Mouse (Mus musculus) Patski (cell line): Measurements from ENCODE around the gene Cts6. TPM values are rescaled to one million over a fixed set of nuclear protein-coding genes. Genes with fewer than 3 reads are reported as not detected.
"Not testable (repeated sequence)": the region's sequence is repeated elsewhere in the genome, so short reads cannot be mapped to it uniquely, and the experiment has no call there.

Experiments used
- ATAC-seq: fragments of 100-300 bp; one replicate; pipeline ENCODE4 v1.8.0; 2021
- CTCF ChIA-PET: fragments of 350-600 bp; sonication (Branson Sonifier 250); formaldehyde crosslinking; loops from one replicate; lab custom pipeline; 2022; ENCODE audit warnings: inconsistent platforms; lab: Charles Lee
- POLR2A ChIA-PET: fragments of 350-600 bp; sonication (Branson Sonifier 250); formaldehyde crosslinking; loops from one replicate; lab custom pipeline; 2022; ENCODE audit warnings: antibody characterized with exemption, inconsistent platforms; lab: Charles Lee
- DNase-seq: peaks from one replicate; pipeline ENCODE4 v3.0.0-alpha.2; 2011; ENCODE audit warnings: low read depth, low spot score
- H3K27me3 ChIP-seq: fragments of 371-371 bp; one replicate; pipeline ENCODE4 v1.5.1; 2021
- CTCF ChIP-seq: fragments of 100-300 bp; IDR thresholded peaks from one replicate; pipeline ENCODE4 v1.5.1; 2021
- in situ Hi-C: fragments of 300-500 bp; cut with MboI; formaldehyde crosslinking; loops from 3 replicates; pipeline ENCODE4 v1.11.1; 2018; ENCODE audit warnings: low pct_unique_long_range_greater_than_20kb, mixed read lengths
- polyA plus RNA-seq: library from polyadenylated mRNA; unstranded; gene quantifications from one replicate; pipeline ENCODE4 v1.2.3, GENCODE M21; 2021

Cts6 gene
- polyA plus RNA-seq: not detected

DNA sequence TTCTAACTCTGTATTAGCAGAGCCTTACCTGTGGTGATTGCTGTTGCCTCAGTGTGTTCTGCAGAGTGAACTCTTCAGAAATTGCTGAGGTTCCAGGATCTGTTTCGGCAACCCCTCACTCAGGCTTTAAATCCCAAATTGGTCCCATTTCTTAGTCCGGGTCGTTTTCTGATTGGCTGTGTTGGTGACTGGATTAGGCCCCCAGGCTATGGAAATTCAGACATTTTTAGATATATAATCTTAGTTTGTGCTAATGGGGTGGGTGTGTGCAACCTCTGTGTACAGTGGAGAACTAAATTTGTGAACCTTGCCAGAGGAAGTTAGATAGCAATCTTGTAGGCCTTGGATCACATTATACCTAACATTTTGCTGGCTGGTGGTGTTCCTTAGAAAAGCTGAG, at the start of gene Cts6:
Gene Cts6 (minus strand): TSS at position 101 of the 400 bp plus-strand sequence.
- TF ChIP-seq CTCF: no peak
- DNase-seq (no peak), ATAC-seq (no peak)
- in situ Hi-C loops: no loop called here
- H3K27me3 ChIP-seq: no peaks in the 10 kb centered on the region
- CTCF ChIA-PET: no interaction called here
- POLR2A ChIA-PET: no interaction called here

GRCm38 (mm10) chr13:61241076-61241947, 38.1 kb upstream of the Cts6 start:
- peak; percentile 59 for TF ChIP-seq CTCF
- ATAC-seq: peak; percentile 84

DNA sequence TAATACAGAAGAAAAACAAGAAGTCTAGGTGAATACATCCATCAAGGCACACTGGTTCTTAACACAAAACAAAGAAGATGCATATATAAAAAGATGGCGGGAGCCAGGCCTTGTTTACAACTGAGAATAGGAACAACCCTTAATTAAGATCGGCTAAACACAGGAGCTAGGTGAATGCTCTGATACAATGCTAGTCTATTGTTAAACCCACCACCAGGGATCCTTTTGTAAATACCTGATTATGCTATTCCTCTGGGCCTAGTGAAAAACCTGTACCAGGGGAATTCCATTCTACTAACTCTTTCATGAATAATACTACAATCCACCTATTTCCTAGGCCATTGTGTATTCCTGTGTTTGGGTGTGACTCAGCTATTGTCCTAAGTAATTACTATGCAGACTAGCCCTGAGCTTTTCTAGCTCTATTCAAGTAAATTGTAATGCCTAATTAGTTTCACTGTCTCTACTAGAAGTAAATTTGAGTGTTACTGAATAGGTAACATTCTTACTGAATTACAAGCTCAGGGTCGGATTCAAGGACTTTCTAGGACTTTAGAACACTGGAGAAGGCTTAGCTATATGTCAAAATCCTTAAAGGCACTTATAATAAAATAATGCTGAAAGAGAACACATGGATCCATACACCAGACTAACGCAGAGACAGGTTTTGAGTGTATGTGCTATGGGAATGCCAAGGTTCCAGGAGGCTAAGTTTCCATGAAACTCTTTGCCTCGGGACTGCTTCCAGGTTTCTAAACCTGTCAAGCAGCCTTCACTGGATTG, 17.9 kb downstream of the Cts6 start:
- POLR2A ChIA-PET, DNase-seq, H3K27me3 ChIP-seq, in situ Hi-C loops, ATAC-seq, CTCF ChIA-PET: not testable (repeated sequence)

More at GRCm38 (mm10) chr13:61241076-61241947, 38.1 kb upstream of the Cts6 start:
- in situ Hi-C loops: loop anchor here (5.0 to 25.0 kb wide), 3 partner anchors 237 to 654 kb away; partner anchors contain the start of gene Ctsj
- no peaks in the 10 kb centered on the region for H3K27me3 ChIP-seq
- CTCF ChIA-PET: interaction anchor here (0.8 to 2.5 kb wide), 6 partner anchors 9 to 482 kb away, joined by 3 to 9 read pairs (median 3); no protein-coding TSS in a partner anchor
- DNase-seq: peak; percentile 2
- POLR2A ChIA-PET: no interaction called here

- TF ChIP-seq CTCF: peak; percentile 13
- H3K27me3 ChIP-seq: no peaks in the 10 kb centered on the region
- DNase-seq (no peak), ATAC-seq (no peak)
- ChIA-PET POLR2A (no interaction called here), CTCF (no interaction called here)
- in situ Hi-C loops: no loop called here
Observed at GRCm38 (mm10) chr13:61164622-61165021, 38.6 kb downstream of the Cts6 start.

- DNase-seq (no peak), ATAC-seq (no peak)
- no peak for TF ChIP-seq CTCF
- in situ Hi-C loops: no loop called here
- CTCF ChIA-PET: no interaction called here
- H3K27me3 ChIP-seq: no peaks in the 10 kb centered on the region
- POLR2A ChIA-PET: no interaction called here
Observed at GRCm38 (mm10) chr13:61164156-61164555, 39.1 kb downstream of the Cts6 start, which contains the start of gene Ctsr. Ctsr (minus strand) TSS chr13:61164256.

Other genes with a start within 250 kb of the Cts6 start
- gene Ctsj, start 197.5 kb downstream of the Cts6 start, polyA plus RNA-seq: not detected
- gene Ctsq, start 162.8 kb downstream of the Cts6 start, polyA plus RNA-seq: not detected
- not detected for gene Ctsr, start 39.2 kb downstream of the Cts6 start, polyA plus RNA-seq
- 0.03 TPM for gene Cts8, start 51.9 kb upstream of the Cts6 start, polyA plus RNA-seq
- gene Gm49398, start 85.4 kb upstream of the Cts6 start, polyA plus RNA-seq: not detected
- not detected for gene Cts7, start 154.8 kb upstream of the Cts6 start, polyA plus RNA-seq